Mouse (Mus musculus): ENCODE measurements around the gene Cfap36. TPM values are rescaled to one million over a fixed set of nuclear protein-coding genes. Genes with fewer than 3 reads are reported as not detected.

The Cfap36 gene
- polyA plus RNA-seq, 1 experiment from 2014 or later, result 29.9 TPM

GRCm38 (mm10) chr11:29173125-29173631 is 74.0 kb downstream of the Cfap36 start:
- Histone ChIP-seq H3K4me1 (replicated peaks; ENCODE audit: control insufficient read depth, insufficient read depth, low read length) (peaks cover 6% of the 10 kb centered on the region), H3K27ac (ENCODE audit: low read depth, low read length) (peak overlapping the region; percentile 96), H3K9ac (ENCODE audit: low read depth, low read length) (peak overlapping the region; percentile 100), H3K9me3 (ENCODE audit: control insufficient read depth, low read length) (no peaks in the 10 kb centered on the region), H3K4me3 (ENCODE audit: low read depth, low read length) (peak overlapping the region; percentile 96), H3K4me2 (peak overlapping the region; percentile 80), H3K27me3 (replicated peaks; ENCODE audit: control insufficient read depth, insufficient read depth, low read length) (no peaks in the 10 kb centered on the region), H3K36me3 (ENCODE audit: control insufficient read depth, insufficient read depth, low read length) (no peaks in the 10 kb centered on the region)
- WGBS, result under 1% methylated on average over 38 of the region's 38 CpGs
- ATAC-seq (replicated peaks; ENCODE audit: low FRiP score) (peak; percentile 75), DNase-seq (ENCODE audit: low spot score) (no peak)

DNA sequence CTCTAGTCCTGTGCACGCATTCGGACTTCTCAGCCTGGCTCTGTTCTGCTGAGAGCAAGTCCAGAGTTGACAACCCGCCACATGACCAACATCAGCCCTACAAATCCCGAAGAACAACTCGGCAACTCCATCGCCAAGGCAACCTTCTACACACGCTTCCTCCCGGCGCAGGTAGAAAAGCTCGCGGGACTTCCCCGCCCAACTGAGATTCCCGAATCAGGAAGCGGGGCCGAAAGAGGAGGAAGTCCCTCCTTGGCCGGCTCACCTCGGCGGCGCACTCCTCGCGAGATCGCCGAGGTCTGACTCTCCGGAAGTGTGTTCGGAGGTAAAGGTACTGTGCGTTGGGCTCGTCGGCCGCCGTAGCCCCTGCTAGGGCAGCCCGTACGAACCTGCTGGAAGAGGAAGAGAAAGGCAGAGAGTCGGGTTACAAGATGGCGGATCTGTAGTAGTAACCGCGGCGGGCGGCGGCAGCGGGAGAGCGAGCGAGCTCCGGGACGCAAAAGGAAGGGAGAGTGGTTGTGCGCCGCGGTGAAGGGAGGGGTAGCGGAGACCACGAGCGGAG is 74.6 kb downstream of the Cfap36 start, which contains the start of gene Ppp4r3b:
Ppp4r3b (plus strand) TSS at position 328 of the 562 bp plus-strand sequence.
- Histone ChIP-seq H3K27me3 (replicated peaks; ENCODE audit: control insufficient read depth, insufficient read depth, low read length) (no peaks in the 10 kb centered on the region), H3K9ac (ENCODE audit: low read depth, low read length) (peak within 1 kb of the TSS; percentile 100), H3K4me3 (ENCODE audit: low read depth, low read length) (peak within 1 kb of the TSS; percentile 96), H3K27ac (ENCODE audit: low read depth, low read length) (peak within 1 kb of the TSS; percentile 96), H3K4me2 (peak within 1 kb of the TSS; percentile 83), H3K36me3 (ENCODE audit: control insufficient read depth, insufficient read depth, low read length) (no peaks in the 10 kb centered on the region), H3K4me1 (replicated peaks; ENCODE audit: control insufficient read depth, insufficient read depth, low read length) (peaks cover 6% of the 10 kb centered on the region), H3K9me3 (ENCODE audit: control insufficient read depth, low read length) (no peaks in the 10 kb centered on the region)
- peak; percentile 95 for DNase-seq (ENCODE audit: low spot score)
- ATAC-seq (replicated peaks; ENCODE audit: low FRiP score), result peak; percentile 96
- under 1% methylated on average over 50 of the region's 50 CpGs for WGBS

GRCm38 (mm10) chr11:29171959-29172391 is 75.2 kb downstream of the Cfap36 start:
- no peaks in the 10 kb centered on the region for H3K9me3 ChIP-seq (ENCODE audit: control insufficient read depth, low read length)
- peak overlapping the region; percentile 100 for H3K9ac ChIP-seq (ENCODE audit: low read depth, low read length)
- no peaks in the 10 kb centered on the region for H3K36me3 ChIP-seq (ENCODE audit: control insufficient read depth, insufficient read depth, low read length)
- peaks cover 6% of the 10 kb centered on the region for H3K4me1 ChIP-seq (replicated peaks; ENCODE audit: control insufficient read depth, insufficient read depth, low read length)
- H3K4me2 ChIP-seq, result peak overlapping the region; percentile 83
- ATAC-seq (replicated peaks; ENCODE audit: low FRiP score) (peak; percentile 26; the same call in 1 of the 2 replicates), DNase-seq (ENCODE audit: low spot score) (peak; percentile 48)
- under 1% methylated on average over 34 of the region's 34 CpGs for WGBS
- H3K27ac ChIP-seq (ENCODE audit: low read depth, low read length), result peak overlapping the region; percentile 96
- H3K27me3 ChIP-seq (replicated peaks; ENCODE audit: control insufficient read depth, insufficient read depth, low read length), result no peaks in the 10 kb centered on the region
- H3K4me3 ChIP-seq (ENCODE audit: low read depth, low read length), result peak overlapping the region; percentile 96

Other genes with a start within 250 kb of the Cfap36 start
- 60.4 and 72.3 TPM in 2 replicates for gene Pnpt1, start 116.7 kb downstream of the Cfap36 start, polyA plus RNA-seq (2014; fragmentation: Nextera tagmentation; extraction: Ambion mirVana)
- gene Ppp4r3b, start 74.5 kb downstream of the Cfap36 start, polyA plus RNA-seq (2014; fragmentation: Nextera tagmentation; extraction: Ambion mirVana), result 74.1 and 78.8 TPM in 2 replicates
- 12.8 and 13.5 TPM in 2 replicates for gene Ccdc88a, start 126.2 kb upstream of the Cfap36 start, polyA plus RNA-seq (2014; fragmentation: Nextera tagmentation; extraction: Ambion mirVana)

Measured in liver, embryonic 11.5 days (tissue).